Mouse (Mus musculus) cerebral cortex, adult 2 months (tissue): ENCODE data around the gene Cyp19a1.

Experiments
- WGBS: fragments of 180-500 bp; shearing (Covaris S2); methylation state at CpG from one replicate; pipeline ENCODE4 v1.1.7; 2018; 5-methylcytosine and 5-hydroxymethylcytosine counted together

Gene Cyp19a1

GRCm38 (mm10) chr9:54169489-54169888 lies 98.4 kb downstream of the Cyp19a1 start:
- 38% methylated on average over 5 of the region's 5 CpGs for WGBS

GRCm38 (mm10) chr9:54168425-54168824 lies 99.5 kb downstream of the Cyp19a1 start:
- 87% methylated on average over 10 of the region's 10 CpGs for WGBS

- WGBS = 74% methylated on average over 5 of the region's 5 CpGs
Measured at GRCm38 (mm10) chr9:54163117-54163516, 104.8 kb downstream of the Cyp19a1 start.

- 84% methylated on average over 5 of the region's 5 CpGs for WGBS
Measured at GRCm38 (mm10) chr9:54153679-54154078, 114.2 kb downstream of the Cyp19a1 start.

- WGBS = 87% methylated on average over 1 of the region's 1 CpGs
Measured at GRCm38 (mm10) chr9:54139191-54139590, 128.7 kb downstream of the Cyp19a1 start.
